Mouse (Mus musculus) embryonic facial prominence, embryonic 14.5 days (tissue): ENCODE results near the gene Prpf3. TPM values are rescaled to one million over a fixed set of nuclear protein-coding genes. Genes with fewer than 3 reads are reported as not detected.

ENCODE experiments used
- ATAC-seq: fragments of 200-750 bp; cut with Nextera tagmentation; 2 replicates; pipeline ENCODE4 v1.8.0; 2017; ENCODE audit warnings: low read depth, moderate number of reproducible peaks, moderate TSS enrichment
- DNase-seq: peaks from one replicate; pipeline ENCODE4 v3.0.0-alpha.2; 2015; ENCODE audit warnings: low spot score
- H3K27ac ChIP-seq: fragments of 300-500 bp; sonication (generic); replicated peaks from 2 replicates; pipeline ENCODE4 v1.5.1; 2014; ENCODE audit warnings: low read depth, mild to moderate bottlenecking, low read length, moderate library complexity
- H3K27me3 ChIP-seq: fragments of 300-500 bp; sonication (generic); replicated peaks from 2 replicates; pipeline ENCODE4 v1.6.1; 2014; ENCODE audit warnings: low read length; ENCODE audit not compliant: control insufficient read depth, insufficient read depth
- H3K36me3 ChIP-seq: fragments of 300-500 bp; sonication (generic); 2 replicates; pipeline ENCODE4 v1.6.1; 2014; ENCODE audit warnings: low read length, mixed read lengths; ENCODE audit not compliant: control insufficient read depth, insufficient read depth
- H3K4me1 ChIP-seq: fragments of 300-500 bp; sonication (generic); 2 replicates; pipeline ENCODE4 v1.6.1; 2014; ENCODE audit warnings: antibody characterized with exemption, low read length; ENCODE audit not compliant: control insufficient read depth, insufficient read depth
- H3K4me2 ChIP-seq: fragments of 300-500 bp; sonication (generic); 2 replicates; pipeline ENCODE4 v1.6.1; 2014; ENCODE audit warnings: low read depth, mild to moderate bottlenecking, low read length, moderate library complexity, mixed read lengths
- H3K4me3 ChIP-seq: fragments of 300-500 bp; sonication (generic); 2 replicates; pipeline ENCODE4 v1.5.1; 2014; ENCODE audit warnings: low read depth, mild to moderate bottlenecking, low read length
- H3K9ac ChIP-seq: fragments of 300-500 bp; sonication (generic); 2 replicates; pipeline ENCODE4 v1.6.1; 2014; ENCODE audit warnings: low read depth, mild to moderate bottlenecking, low read length, moderate library complexity, mixed read lengths
- H3K9me3 ChIP-seq: fragments of 300-500 bp; sonication (generic); 2 replicates; pipeline ENCODE4 v1.6.1; 2016; ENCODE audit warnings: low read length; ENCODE audit not compliant: control insufficient read depth
- WGBS: fragments of 180-500 bp; shearing (Covaris S2); extraction: QIAGEN DNeasy Blood & Tissue Kit; methylation state at CpG from one replicate; pipeline ENCODE4 v1.1.7; 2014; 5-methylcytosine and 5-hydroxymethylcytosine counted together
- polyA plus RNA-seq: library from polyadenylated mRNA; unstranded; fragments of >200 nt; fragmentation: Nextera tagmentation; extraction: Ambion mirVana; gene quantifications from 2 replicates; pipeline ENCODE4 v1.2.1, GENCODE M21; 2014

Gene Prpf3
- polyA plus RNA-seq, 1 experiment from 2014 or later = 41.9 TPM

DNA sequence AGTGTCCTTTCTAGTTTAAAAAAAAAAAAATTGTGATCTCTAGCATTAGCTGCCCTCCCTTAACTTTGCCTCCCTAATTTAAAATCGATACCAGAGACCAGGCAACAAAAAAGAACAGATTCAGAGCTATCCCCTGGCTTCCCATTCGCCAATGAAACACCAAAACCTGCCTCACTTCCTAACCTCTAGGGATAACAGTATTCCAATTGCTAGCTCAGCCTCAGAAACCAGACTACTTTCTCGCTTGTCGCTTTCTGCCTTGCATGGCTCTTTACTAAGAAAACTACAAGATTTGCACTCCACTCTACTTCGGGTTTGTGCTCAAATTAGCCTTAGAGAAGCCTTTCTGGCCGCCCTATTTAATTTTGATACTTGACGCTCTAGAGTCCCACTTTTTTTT, 430 bp upstream of the Prpf3 start:
- Histone ChIP-seq H3K36me3 (peaks cover 24% of the 10 kb centered on the region), H3K9ac (peak overlapping the region; percentile 89), H3K4me1 (no peaks in the 10 kb centered on the region), H3K27ac (peak overlapping the region; percentile 85), H3K4me3 (peak overlapping the region; percentile 90), H3K9me3 (no peaks in the 10 kb centered on the region), H3K4me2 (peak overlapping the region; percentile 72), H3K27me3 (no peaks in the 10 kb centered on the region)
- DNase-seq (peak; percentile 23), ATAC-seq (0 out of 2 replicates have a peak, but pooled peaks have one; percentile 14)
- WGBS = 16% methylated on average over 7 of the region's 7 CpGs

DNA sequence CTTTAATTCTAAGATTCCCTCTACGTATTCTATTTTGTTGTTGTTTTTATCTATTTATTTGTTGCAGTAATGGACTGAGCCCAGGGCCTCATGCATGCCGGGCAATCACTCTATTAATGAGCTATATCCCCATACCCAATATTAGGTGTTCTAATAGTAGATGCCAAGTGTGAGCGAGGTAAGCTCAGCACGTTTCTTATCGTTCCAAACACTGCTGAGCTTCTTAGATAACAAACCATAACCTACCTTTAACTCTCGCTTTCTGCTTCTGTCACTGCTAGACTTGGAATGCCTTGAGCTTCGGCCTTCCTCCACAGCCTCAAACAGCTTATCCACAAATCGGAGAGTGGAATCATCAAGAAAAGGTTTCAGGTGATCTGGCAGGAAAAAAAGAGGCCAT, 4.4 kb downstream of the Prpf3 start:
- Histone ChIP-seq H3K4me2 (no peak overlapping the region), H3K27ac (no peak overlapping the region), H3K9me3 (no peaks in the 10 kb centered on the region), H3K36me3 (peaks cover 72% of the 10 kb centered on the region), H3K27me3 (no peaks in the 10 kb centered on the region), H3K4me3 (no peak overlapping the region), H3K9ac (no peak overlapping the region), H3K4me1 (no peaks in the 10 kb centered on the region)
- DNase-seq (no peak), ATAC-seq (no peak)
- WGBS = 96% methylated on average over 8 of the region's 8 CpGs

DNA sequence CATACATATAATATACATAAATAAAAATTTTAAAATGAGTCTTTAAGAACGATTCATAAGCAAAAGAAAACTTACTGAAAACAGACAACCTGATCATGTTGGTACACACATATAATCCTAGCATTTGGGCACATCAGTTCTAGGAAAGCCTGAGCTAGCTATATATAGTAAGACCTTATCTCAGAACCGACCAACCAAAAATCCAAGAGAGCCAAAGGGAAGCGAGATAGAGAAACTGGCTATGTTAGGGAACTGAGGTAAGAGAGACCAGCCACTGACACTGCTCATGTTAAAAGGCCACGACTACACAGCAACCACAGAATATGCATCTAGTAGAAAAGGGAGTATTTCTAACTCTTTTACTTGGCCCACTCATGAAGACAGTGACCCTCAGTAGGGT, 5.1 kb downstream of the Prpf3 start:
- H3K27ac ChIP-seq = no peak overlapping the region
- 85% methylated on average over 4 of the region's 4 CpGs for WGBS

DNA sequence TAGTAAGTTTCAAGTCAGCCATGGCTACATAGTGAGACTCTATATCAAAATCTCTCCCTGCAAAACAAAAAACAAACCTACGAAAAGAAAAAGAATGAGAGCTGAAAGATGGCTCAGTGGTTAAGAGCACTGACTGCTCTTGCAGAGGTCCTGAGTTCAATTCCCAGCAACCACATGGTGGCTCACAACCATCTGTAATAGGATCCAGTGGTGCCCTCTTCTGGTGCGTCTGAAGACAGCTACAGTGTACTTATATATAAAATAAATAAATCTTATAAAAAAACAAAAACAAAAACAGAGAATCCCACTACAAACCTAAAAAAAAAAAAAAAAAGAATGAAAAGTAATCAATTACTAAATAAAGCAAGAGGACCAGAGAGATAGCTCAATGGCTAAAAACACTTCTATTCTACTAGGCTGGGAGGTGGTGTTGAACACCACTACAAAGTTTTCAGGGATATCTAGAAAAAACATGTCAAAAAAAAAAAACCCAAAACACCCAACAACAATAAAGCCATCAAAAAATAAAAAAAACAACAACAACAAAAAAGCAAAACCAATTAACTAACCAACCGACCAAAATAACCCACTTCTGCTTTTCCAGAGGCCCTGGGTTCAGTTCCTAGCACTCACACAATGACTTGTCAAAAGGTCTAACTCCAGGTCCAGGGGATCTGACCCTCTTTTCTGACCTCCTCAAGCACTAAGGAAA, 13.0 kb downstream of the Prpf3 start:
- H3K27me3 ChIP-seq = no peaks in the 10 kb centered on the region
- peaks cover 89% of the 10 kb centered on the region for H3K36me3 ChIP-seq
- WGBS = 83% methylated on average over 3 of the region's 3 CpGs
- no peaks in the 10 kb centered on the region for H3K9me3 ChIP-seq
- H3K27ac ChIP-seq = no peak overlapping the region
- no peak for DNase-seq
- no peak overlapping the region for H3K4me3 ChIP-seq
- H3K4me1 ChIP-seq = no peaks in the 10 kb centered on the region
- no peak overlapping the region for H3K9ac ChIP-seq
- no peak overlapping the region for H3K4me2 ChIP-seq
- ATAC-seq = no peak

More for the DNA sequence above, 5.1 kb downstream of the Prpf3 start:
- DNase-seq (no peak), ATAC-seq (no peak)
- peaks cover 79% of the 10 kb centered on the region for H3K36me3 ChIP-seq
- no peaks in the 10 kb centered on the region for H3K4me1 ChIP-seq
- H3K27me3 ChIP-seq = no peaks in the 10 kb centered on the region
- H3K9me3 ChIP-seq = no peaks in the 10 kb centered on the region
- H3K4me3 ChIP-seq = no peak overlapping the region
- no peak overlapping the region for H3K9ac ChIP-seq
- H3K4me2 ChIP-seq = no peak overlapping the region

DNA sequence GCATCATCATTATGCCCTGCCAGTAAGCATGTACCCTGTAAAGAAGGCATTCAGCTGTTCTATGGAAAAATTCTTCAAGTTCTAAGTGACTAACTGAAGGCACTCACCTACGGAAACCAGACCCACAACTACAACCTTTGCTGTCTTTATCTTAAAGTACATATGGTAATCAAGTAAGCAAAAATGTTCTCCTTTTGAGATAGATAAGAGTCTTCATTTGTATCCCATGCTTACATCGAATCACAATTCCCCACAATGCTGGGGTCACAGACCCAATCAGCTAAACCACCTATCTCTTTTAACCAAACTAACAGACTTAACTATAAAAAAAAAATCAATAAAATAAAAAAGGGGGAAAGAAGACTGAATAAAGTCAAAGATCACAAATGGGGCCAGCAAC, 16.4 kb downstream of the Prpf3 start:
- no peak for ATAC-seq
- H3K4me3 ChIP-seq = no peak overlapping the region
- no peak overlapping the region for H3K27ac ChIP-seq
- H3K27me3 ChIP-seq = no peaks in the 10 kb centered on the region
- 91% methylated on average over 2 of the region's 2 CpGs for WGBS
- no peak overlapping the region for H3K4me2 ChIP-seq
- H3K9me3 ChIP-seq = no peaks in the 10 kb centered on the region
- peaks cover 85% of the 10 kb centered on the region for H3K36me3 ChIP-seq
- H3K4me1 ChIP-seq = no peaks in the 10 kb centered on the region
- no peak for DNase-seq
- no peak overlapping the region for H3K9ac ChIP-seq

DNA sequence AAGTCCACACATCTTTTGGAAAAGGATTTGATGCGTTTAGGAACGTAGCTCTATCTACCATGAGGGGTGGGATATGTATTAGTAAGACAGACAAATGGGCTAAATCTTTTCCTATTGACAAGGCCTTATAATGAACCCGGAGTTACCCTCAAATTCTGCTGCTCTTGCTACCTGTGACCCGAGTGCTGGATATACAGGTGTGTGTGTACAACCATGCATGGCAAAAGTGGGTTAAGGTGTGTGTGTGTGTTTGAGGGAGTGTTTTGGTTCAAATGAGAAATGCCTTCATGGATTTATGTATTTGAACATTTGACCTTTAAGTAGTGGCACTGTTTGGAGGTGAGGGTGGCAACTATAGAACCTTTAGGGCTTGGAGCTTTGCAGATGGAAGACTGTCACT, 26.6 kb downstream of the Prpf3 start:
- H3K36me3 ChIP-seq = peaks cover 62% of the 10 kb centered on the region
- H3K9me3 ChIP-seq = no peaks in the 10 kb centered on the region
- H3K4me2 ChIP-seq = no peak overlapping the region
- no peaks in the 10 kb centered on the region for H3K27me3 ChIP-seq
- ATAC-seq = no peak
- no peak overlapping the region for H3K9ac ChIP-seq
- no peaks in the 10 kb centered on the region for H3K4me1 ChIP-seq
- no peak overlapping the region for H3K27ac ChIP-seq
- DNase-seq = no peak
- 97% methylated on average over 4 of the region's 4 CpGs for WGBS
- no peak overlapping the region for H3K4me3 ChIP-seq

DNA sequence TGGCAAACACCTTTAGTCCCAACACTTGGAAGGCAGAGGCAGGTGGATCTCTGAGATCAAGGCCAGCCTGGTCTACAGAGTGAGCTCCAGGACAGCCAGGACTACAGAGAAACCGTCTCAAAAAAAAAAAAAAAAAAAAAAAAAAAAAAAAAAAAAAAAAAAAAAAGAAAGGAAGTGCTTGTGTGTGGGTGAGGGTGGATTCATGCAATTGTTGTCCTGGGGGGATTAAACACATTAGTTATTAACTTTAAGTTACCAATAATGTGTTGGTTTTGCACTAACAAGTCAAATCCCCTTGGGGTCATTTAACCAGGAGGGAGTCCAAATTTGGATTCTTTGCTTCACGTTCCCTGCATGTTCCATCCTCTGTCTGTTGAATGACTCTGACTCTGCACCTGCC, 29.4 kb downstream of the Prpf3 start:
- Histone ChIP-seq H3K27ac (no peak overlapping the region), H3K4me2 (no peak overlapping the region), H3K27me3 (no peaks in the 10 kb centered on the region), H3K4me3 (no peak overlapping the region), H3K4me1 (no peaks in the 10 kb centered on the region), H3K36me3 (peaks cover 37% of the 10 kb centered on the region), H3K9me3 (no peaks in the 10 kb centered on the region), H3K9ac (no peak overlapping the region)
- 78% methylated on average over 2 of the region's 2 CpGs for WGBS
- DNase-seq = no peak
- ATAC-seq = no peak

DNA sequence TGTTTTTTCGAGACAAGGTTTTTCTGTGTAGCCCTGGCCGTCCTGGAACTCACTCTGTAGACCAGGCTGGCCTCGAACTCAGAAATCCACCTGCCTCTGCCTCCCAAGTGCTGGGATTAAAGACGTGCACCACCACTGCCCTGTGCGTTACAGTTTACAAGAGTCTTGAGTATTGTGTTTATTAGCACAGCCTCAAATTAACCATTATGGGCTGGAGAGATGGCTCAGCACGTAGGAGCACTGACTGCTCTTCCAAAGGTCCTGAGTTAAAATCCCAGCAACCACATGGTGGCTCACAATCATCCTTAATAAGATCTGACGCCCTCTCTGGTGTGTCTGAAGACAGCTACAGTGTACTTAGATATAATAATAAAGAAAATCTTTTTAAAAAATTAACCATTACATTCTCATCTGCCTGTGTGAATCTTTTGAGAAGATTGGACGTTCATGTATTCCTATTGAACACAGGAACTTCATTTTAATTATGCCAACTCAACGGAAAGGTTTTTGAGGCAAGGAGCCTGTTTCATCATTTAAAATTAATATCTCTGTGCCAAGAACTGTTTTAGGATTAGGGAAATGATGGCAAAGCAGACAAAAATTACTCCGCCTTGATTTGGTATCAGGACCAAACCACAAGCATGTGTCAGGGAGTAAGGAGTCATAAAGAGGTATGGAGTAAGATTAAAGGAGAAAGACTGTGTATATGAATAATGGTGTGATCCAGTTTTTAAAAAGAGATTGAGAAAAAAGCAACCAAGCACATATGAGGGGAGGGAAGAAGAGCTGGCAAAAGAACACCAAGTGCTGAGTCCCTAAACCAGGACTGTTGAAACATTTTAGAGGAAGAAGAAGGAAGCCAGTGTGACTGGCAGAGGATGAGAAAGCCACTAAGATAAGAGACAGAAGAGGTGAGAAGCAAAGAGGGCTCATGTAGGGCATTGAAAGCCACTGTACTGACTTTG, 35.4 kb downstream of the Prpf3 start:
- peak overlapping the region; percentile 100 for H3K27ac ChIP-seq
- 40% methylated on average over 10 of the region's 10 CpGs for WGBS
- no peak for ATAC-seq
- H3K4me1 ChIP-seq = peaks cover 13% of the 10 kb centered on the region
- H3K9me3 ChIP-seq = no peaks in the 10 kb centered on the region
- peak overlapping the region; percentile 84 for H3K4me3 ChIP-seq
- H3K9ac ChIP-seq = peak overlapping the region; percentile 76
- H3K4me2 ChIP-seq = peak overlapping the region; percentile 62
- H3K36me3 ChIP-seq = no peaks in the 10 kb centered on the region
- H3K27me3 ChIP-seq = no peaks in the 10 kb centered on the region
- DNase-seq = no peak
